Mouse (Mus musculus) midbrain, postnatal 0 days (tissue): ENCODE results near the gene Senp1. TPM values are rescaled to one million over a fixed set of nuclear protein-coding genes. Genes with fewer than 3 reads are reported as not detected.
A peak's percentile ranks its signal among the peaks of the same experiment; 100 is the strongest.

Experiments used
- ATAC-seq: fragments of 200-750 bp; cut with Nextera tagmentation; 2 replicates; pipeline ENCODE4 v1.8.0; 2017; ENCODE audit warnings: moderate number of reproducible peaks, mild to moderate bottlenecking, moderate TSS enrichment, moderate library complexity; ENCODE audit not compliant: low FRiP score
- DNase-seq: peaks from one replicate; pipeline ENCODE4 v3.0.0-alpha.2; 2015; ENCODE audit warnings: low spot score
- H3K27ac ChIP-seq: fragments of 300-500 bp; sonication (generic); 2 replicates; pipeline ENCODE4 v1.5.1; 2014; ENCODE audit warnings: low read depth, mild to moderate bottlenecking, low read length, mixed read lengths
- H3K27me3 ChIP-seq: fragments of 300-500 bp; sonication (generic); 2 replicates; pipeline ENCODE4 v1.6.1; 2014; ENCODE audit warnings: low read length, control low read depth, mixed read lengths; ENCODE audit not compliant: insufficient read depth
- H3K36me3 ChIP-seq: fragments of 300-500 bp; sonication (generic); 2 replicates; pipeline ENCODE4 v1.6.1; 2014; ENCODE audit warnings: low read length, control low read depth, mixed read lengths; ENCODE audit not compliant: insufficient read depth
- H3K4me1 ChIP-seq: fragments of 300-500 bp; sonication (generic); 2 replicates; pipeline ENCODE4 v1.6.1; 2014; ENCODE audit warnings: mild to moderate bottlenecking, control low read depth, antibody characterized with exemption, low read length, mixed read lengths; ENCODE audit not compliant: insufficient read depth
- H3K4me2 ChIP-seq: fragments of 300-500 bp; sonication (generic); 2 replicates; pipeline ENCODE4 v1.6.1; 2014; ENCODE audit warnings: low read depth, mild to moderate bottlenecking, low read length, mixed read lengths; ENCODE audit not compliant: poor library complexity, severe bottlenecking
- H3K4me3 ChIP-seq: fragments of 300-500 bp; sonication (generic); 2 replicates; pipeline ENCODE4 v1.5.1; 2014; ENCODE audit warnings: low read depth, mild to moderate bottlenecking, low read length, moderate library complexity
- H3K9ac ChIP-seq: fragments of 300-500 bp; sonication (generic); replicated peaks from 2 replicates; pipeline ENCODE4 v1.6.1; 2014; ENCODE audit warnings: mild to moderate bottlenecking, low read length, moderate library complexity, mixed read lengths; ENCODE audit not compliant: poor library complexity, severe bottlenecking
- H3K9me3 ChIP-seq: fragments of 300-500 bp; sonication (generic); 2 replicates; pipeline ENCODE4 v1.6.1; 2016; ENCODE audit warnings: low read length, control low read depth
- CTCF ChIP-seq: IDR thresholded peaks from 2 replicates; pipeline ENCODE4 v1.5.1; 2016; ENCODE audit warnings: antibody characterized with exemption, mild to moderate bottlenecking
- WGBS: fragments of 180-500 bp; shearing (Covaris S2); extraction: QIAGEN DNeasy Blood & Tissue Kit; methylation state at CpG from one replicate; pipeline ENCODE4 v1.1.7; 2014; 5-methylcytosine and 5-hydroxymethylcytosine counted together
- polyA plus RNA-seq: library from polyadenylated mRNA; unstranded; fragments of >200 nt; fragmentation: Nextera tagmentation; extraction: Ambion mirVana; gene quantifications from 2 replicates; pipeline ENCODE4 v1.2.1, GENCODE M21; 2015
- total RNA-seq: library from RNA; depleted of rRNA; stranded (reverse); fragments of >200 nt; gene quantifications from 2 replicates; pipeline ENCODE4 v1.2.3, GENCODE M21; 2014

Gene Senp1
- total and polyA plus RNA-seq, 2 experiments from 2014 or later, result 12.1 to 18.2 TPM

DNA sequence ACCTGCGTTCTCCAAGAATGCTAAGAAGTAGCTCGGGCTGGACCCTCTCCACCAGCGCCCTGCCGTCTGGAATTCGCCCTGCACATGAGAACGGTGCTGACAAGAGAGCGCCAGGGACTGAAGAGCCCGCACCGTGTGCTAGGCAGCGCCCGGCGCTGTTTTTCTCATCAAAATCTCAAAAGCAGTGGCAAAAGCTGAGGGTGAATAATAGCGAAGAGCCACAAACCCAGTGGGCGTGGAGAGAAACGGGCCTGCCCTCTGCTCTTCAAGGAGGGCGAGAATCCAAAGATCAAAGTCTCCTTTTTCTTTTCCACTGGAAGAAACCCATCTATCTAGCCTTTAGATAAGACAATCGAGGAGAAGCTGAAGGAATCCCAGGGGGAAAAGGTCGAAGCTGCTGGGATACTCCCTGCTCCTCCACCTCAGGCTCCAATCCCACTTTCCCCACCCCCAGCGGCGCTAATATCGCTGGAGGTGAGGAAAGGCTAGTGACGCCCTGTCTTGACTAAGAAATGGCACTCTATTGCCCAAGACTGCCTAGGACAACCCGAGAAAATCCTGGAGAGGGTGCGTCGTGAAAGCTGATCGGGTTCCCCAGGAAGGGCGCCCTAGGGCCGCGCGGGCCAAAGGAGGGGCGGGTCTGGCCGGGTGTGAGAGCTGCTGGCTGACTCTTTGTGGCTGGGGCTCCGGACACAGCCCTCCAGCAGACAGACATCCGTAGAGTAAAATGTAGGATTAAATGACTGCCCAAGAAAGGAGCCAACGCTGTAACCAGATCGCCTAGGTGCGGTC is 92.0 kb downstream of the Senp1 start:
- peak overlapping the region; percentile 48 for H3K9ac ChIP-seq
- ATAC-seq (no peak; the same call in 1 of the 2 replicates), DNase-seq (no peak)
- H3K36me3 ChIP-seq, result no peaks in the 10 kb centered on the region
- no peaks in the 10 kb centered on the region for H3K9me3 ChIP-seq
- H3K4me1 ChIP-seq, result peaks cover 32% of the 10 kb centered on the region
- peak overlapping the region; percentile 91 for H3K4me2 ChIP-seq
- peaks cover 36% of the 10 kb centered on the region for H3K27me3 ChIP-seq
- peak overlapping the region; percentile 36 for H3K4me3 ChIP-seq
- 4% methylated on average over 37 of the region's 37 CpGs for WGBS
- H3K27ac ChIP-seq, result no peak overlapping the region
- TF ChIP-seq CTCF, result 0 out of 2 replicates have a peak, but pooled peaks have one; percentile 1

DNA sequence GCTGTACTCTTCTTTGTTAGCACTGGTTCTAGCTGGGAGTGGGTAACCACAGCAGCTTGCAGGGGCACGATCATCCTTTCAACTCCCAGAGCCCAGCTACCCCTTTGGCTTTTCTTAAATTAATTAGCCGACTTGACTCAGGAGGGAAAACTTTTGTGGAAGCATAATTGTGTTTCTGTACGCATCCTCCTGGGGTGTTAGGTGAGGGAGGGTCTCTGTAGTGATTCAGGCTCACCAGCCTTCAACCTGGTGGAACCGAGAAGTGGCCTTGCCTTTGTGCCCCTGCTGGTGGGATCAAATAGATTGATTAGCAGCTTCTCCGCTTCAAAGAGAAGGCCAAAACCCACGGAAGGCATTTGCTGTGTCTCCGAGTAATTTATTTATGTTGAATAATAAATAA is 93.6 kb downstream of the Senp1 start:
- no peak overlapping the region for H3K4me2 ChIP-seq
- no peak for DNase-seq
- H3K9ac ChIP-seq, result no peak overlapping the region
- peaks cover 28% of the 10 kb centered on the region for H3K27me3 ChIP-seq
- no peak overlapping the region for H3K4me3 ChIP-seq
- peaks cover 31% of the 10 kb centered on the region for H3K4me1 ChIP-seq
- peak; percentile 23 for TF ChIP-seq CTCF
- no peak for ATAC-seq
- WGBS, result 21% methylated on average over 7 of the region's 7 CpGs
- H3K36me3 ChIP-seq, result no peaks in the 10 kb centered on the region
- no peak overlapping the region for H3K27ac ChIP-seq
- no peaks in the 10 kb centered on the region for H3K9me3 ChIP-seq

DNA sequence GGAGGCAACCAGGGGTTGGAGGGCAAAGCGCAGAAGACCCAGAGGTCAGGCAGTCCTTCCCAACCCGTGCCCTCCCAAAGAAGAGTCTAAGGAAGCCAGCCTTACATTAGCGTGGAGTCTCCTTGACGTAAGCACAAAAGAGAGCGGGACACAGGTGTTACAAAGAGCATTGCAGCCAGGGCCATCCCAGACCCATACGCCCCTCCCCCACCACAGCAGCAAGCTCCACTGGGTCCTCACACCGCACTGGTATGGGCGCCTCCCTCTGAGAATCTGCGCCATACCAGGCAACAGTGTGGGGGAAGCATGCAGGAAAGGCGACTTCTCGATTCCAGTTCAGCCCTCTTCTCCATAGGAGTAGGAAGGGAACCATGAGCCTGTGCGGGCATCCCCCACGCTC is 94.0 kb downstream of the Senp1 start:
- ATAC-seq (no peak), DNase-seq (no peak)
- WGBS, result 50% methylated on average over 13 of the region's 13 CpGs
- no peak overlapping the region for H3K9ac ChIP-seq
- no peaks in the 10 kb centered on the region for H3K36me3 ChIP-seq
- H3K9me3 ChIP-seq, result no peaks in the 10 kb centered on the region
- peaks cover 26% of the 10 kb centered on the region for H3K4me1 ChIP-seq
- TF ChIP-seq CTCF, result no peak
- no peak overlapping the region for H3K4me3 ChIP-seq
- no peak overlapping the region for H3K4me2 ChIP-seq
- H3K27ac ChIP-seq, result no peak overlapping the region
- H3K27me3 ChIP-seq, result peaks cover 23% of the 10 kb centered on the region

DNA sequence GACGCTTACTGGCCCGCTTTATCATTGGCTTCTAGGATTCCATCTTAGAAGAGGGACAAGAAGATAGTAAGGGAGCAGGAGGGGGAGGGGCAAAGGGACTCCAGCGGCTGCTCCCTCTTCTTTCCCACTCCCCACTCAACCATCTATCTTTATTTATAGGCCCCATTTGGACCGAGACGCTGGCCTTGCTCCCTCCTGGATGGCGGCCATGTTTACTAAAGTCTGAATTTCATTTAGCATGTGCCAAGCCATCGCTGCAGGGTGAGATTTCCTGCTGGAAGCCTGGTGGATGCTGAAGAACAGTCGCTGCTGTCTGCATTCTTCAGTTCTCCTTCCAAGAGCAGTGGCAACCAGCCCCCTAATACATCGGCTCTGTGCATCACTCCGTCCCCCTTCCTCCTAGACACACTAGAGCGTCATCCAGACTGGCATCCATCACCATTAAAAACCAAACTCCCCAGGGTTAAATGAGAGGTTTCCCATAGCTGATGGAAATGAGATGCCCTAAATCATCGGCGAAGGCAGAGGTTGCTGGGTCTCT is 96.8 kb downstream of the Senp1 start:
- no peak overlapping the region for H3K27ac ChIP-seq
- H3K4me1 ChIP-seq, result peaks cover 15% of the 10 kb centered on the region
- no peak overlapping the region for H3K4me3 ChIP-seq
- TF ChIP-seq CTCF, result no peak
- 64% methylated on average over 13 of the region's 13 CpGs for WGBS
- no peaks in the 10 kb centered on the region for H3K9me3 ChIP-seq
- H3K36me3 ChIP-seq, result no peaks in the 10 kb centered on the region
- ATAC-seq (no peak), DNase-seq (peak; percentile 88)
- no peak overlapping the region for H3K4me2 ChIP-seq
- 0 out of 2 replicates have a peak, but pooled peaks cover 8% of the 10 kb centered on the region for H3K27me3 ChIP-seq
- no peak overlapping the region for H3K9ac ChIP-seq

DNA sequence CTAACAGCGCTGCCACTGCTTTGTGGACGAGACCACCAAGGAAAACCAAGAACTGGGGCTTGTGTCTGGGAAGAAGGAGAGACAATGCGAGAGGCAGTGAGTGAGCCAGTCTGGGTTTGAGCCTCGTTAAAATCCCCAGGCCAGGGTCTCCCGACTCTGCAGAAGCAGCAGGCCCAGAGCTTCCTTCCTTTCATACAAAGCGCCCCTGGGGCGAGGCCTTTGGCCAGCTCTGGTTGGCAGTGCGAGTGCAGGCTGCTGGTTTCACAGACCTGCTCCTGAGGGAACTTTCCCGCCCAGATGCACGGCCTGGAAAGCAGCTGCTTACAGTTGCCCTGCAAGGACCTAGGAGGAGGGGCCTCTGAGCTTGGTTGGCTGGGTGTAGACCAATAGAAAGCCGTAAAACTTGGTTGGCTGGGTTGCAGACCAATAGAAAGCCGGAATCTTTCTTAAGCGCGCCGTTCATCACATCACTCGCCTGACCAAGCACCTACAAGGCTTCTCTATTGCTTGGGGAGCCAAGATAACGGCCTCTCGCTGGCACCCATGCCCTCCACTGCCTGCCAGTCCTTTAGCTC is 100.7 kb downstream of the Senp1 start:
- H3K9ac ChIP-seq, result 0 out of 2 replicates have a peak overlapping the region, but pooled peaks have one; percentile 33
- DNase-seq, result peak; percentile 98
- H3K4me1 ChIP-seq, result peaks cover 19% of the 10 kb centered on the region
- peak; percentile 94 for ATAC-seq
- TF ChIP-seq CTCF, result no peak
- no peaks in the 10 kb centered on the region for H3K36me3 ChIP-seq
- WGBS, result 1% methylated on average over 18 of the region's 18 CpGs
- H3K9me3 ChIP-seq, result no peaks in the 10 kb centered on the region
- peak overlapping the region; percentile 78 for H3K27ac ChIP-seq
- peak overlapping the region; percentile 70 for H3K4me2 ChIP-seq
- H3K4me3 ChIP-seq, result peak overlapping the region; percentile 32; the same call in 1 of the 2 replicates
- H3K27me3 ChIP-seq, result no peaks in the 10 kb centered on the region
